ENCODE assay signal across 19 mouse cellular contexts in the genomic region with DNA sequence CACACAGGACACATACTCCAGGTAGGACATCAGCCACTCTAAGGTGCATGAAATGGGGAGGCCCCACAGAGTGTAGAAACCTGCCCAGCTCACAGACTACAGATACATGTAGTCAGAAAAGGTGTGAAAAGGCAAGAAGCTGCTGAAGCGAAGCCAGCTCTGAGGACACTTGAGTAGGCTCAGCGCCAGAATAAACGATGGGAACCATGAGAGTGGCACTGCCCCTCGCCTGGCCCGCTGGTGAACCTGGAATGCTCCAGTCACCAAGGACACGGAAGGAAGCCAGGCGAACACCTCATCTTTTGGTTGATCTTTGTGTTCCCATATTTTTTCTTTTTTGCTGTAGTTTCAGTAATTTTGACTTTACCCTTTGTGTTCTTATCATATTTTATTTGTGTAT.
DNase-seq lines count a peak whose midpoint lies in the region; ATAC-seq lines count a peak whose summit lies in the region.
"Had no signal": no experiment of that assay in that cellular context is flagged by ENCODE, and none has a peak within 500 bp of the region (broad histone marks: within the 10 kb centered on the region; RNA-seq: fewer than 3 reads in every experiment).

No protein-coding gene starts in this region.

- H3K4me2 ChIP-seq in lung, embryonic 16.5 days (ENCODE audit: low read depth, low read length) = no peak overlapping the region
- H3K4me2 ChIP-seq: embryonic facial prominence, embryonic 13.5 days; forebrain, embryonic 12.5 days; hindbrain, embryonic 12.5 days had no signal

- H3K9ac ChIP-seq in lung, embryonic 16.5 days (ENCODE audit: low read length) = no peak overlapping the region
- H3K9ac ChIP-seq: embryonic facial prominence, embryonic 13.5 days; forebrain, embryonic 12.5 days; hindbrain, embryonic 12.5 days had no signal

- H3K36me3 ChIP-seq in heart, embryonic 10.5 days = no peaks in the 10 kb centered on the region
- H3K36me3 ChIP-seq in lung, embryonic 16.5 days (ENCODE audit: control insufficient read depth, insufficient read depth, low read length) = no peaks in the 10 kb centered on the region
- H3K36me3 ChIP-seq: embryonic facial prominence, embryonic 13.5 days; forebrain, embryonic 12.5 days; hindbrain, embryonic 12.5 days had no signal

- no peaks in the 10 kb centered on the region for H3K9me3 ChIP-seq in heart, embryonic 10.5 days
- H3K9me3 ChIP-seq in lung, embryonic 16.5 days (ENCODE audit: control insufficient read depth, low read length) = no peaks in the 10 kb centered on the region
- H3K9me3 ChIP-seq: embryonic facial prominence, embryonic 13.5 days had no signal

- 84% methylated on average over 7 of the region's 7 CpGs for WGBS in heart, embryonic 10.5 days
- 65% methylated on average over 7 of the region's 7 CpGs for whole genome bisulfite sequencing in lung, embryonic 16.5 days

- no peak overlapping the region for H3K27ac ChIP-seq in heart, embryonic 10.5 days
- no peak overlapping the region for H3K27ac ChIP-seq in lung, embryonic 16.5 days (ENCODE audit: low read length)
- H3K27ac ChIP-seq: embryonic facial prominence, embryonic 13.5 days; forebrain, embryonic 12.5 days; hindbrain, embryonic 12.5 days had no signal

- peak; percentile 31; the same call in 1 of the 2 replicates for ATAC-seq in lung, embryonic 16.5 days (ENCODE audit: low read depth)
- ATAC-seq: forebrain, embryonic 16.5 days had no signal

- no peaks in the 10 kb centered on the region for H3K27me3 ChIP-seq in heart, embryonic 10.5 days (ENCODE audit: insufficient read depth, poor library complexity, severe bottlenecking)
- H3K27me3 ChIP-seq in lung, embryonic 16.5 days (ENCODE audit: control insufficient read depth, insufficient read depth, low read depth, low read length) = no peaks in the 10 kb centered on the region
- H3K27me3 ChIP-seq: embryonic facial prominence, embryonic 13.5 days; forebrain, embryonic 12.5 days; hindbrain, embryonic 12.5 days had no signal

- peak; percentile 54 for DNase-seq in heart, embryonic 10.5 days (ENCODE audit: low spot score)
- no peak for DNase-seq in heart, adult 18-20 months
- DNase-seq in kidney, postnatal 25 days = peak; percentile 21 to 45
- no peak for DNase-seq in kidney, adult 9 months
- no peak for DNase-seq in lung, postnatal 25 days (ENCODE audit: low spot score)
- DNase-seq in lung, postnatal 36 days = peak; percentile 37
- no peak for DNase-seq in spleen, postnatal 14 days (ENCODE audit: low spot score in 2 of 2)
- DNase-seq: adrenal gland, postnatal 10 days; cerebellum, adult 11 months; cerebellum, adult 8-10 months; cerebellum, postnatal 36 days; gastrocnemius, postnatal 10 days; heart, postnatal 10 days; heart, postnatal 4 days had no signal

- H3K4me3 ChIP-seq in heart, embryonic 10.5 days = no peak overlapping the region
- no peak overlapping the region for H3K4me3 ChIP-seq in lung, embryonic 16.5 days (ENCODE audit: low read length)
- H3K4me3 ChIP-seq: embryonic facial prominence, embryonic 13.5 days; forebrain, embryonic 12.5 days; hindbrain, embryonic 12.5 days had no signal

- H3K4me1 ChIP-seq in heart, embryonic 10.5 days = no peaks in the 10 kb centered on the region
- no peaks in the 10 kb centered on the region for H3K4me1 ChIP-seq in lung, embryonic 16.5 days (replicated peaks; ENCODE audit: control insufficient read depth, insufficient read depth, low read length)
- H3K4me1 ChIP-seq: embryonic facial prominence, embryonic 13.5 days; forebrain, embryonic 12.5 days had no signal

Comparison
In these comparisons a context has a peak if more than half of its experiments do, and no peak if none do; other contexts are left out.
1. DNase-seq: peak in heart, embryonic 10.5 days (single experiment), kidney, postnatal 25 days (2 of 2) and lung, postnatal 36 days (single experiment); none in heart, adult 18-20 months (0 of 2), kidney, adult 9 months (single experiment), lung, postnatal 25 days (single experiment) and spleen, postnatal 14 days (0 of 2).